Mouse (Mus musculus) erythroblast, embryonic 14.5 days (primary cell): ENCODE measurements around the gene Cyp20a1. TPM values are rescaled to one million over a fixed set of nuclear protein-coding genes. Genes with fewer than 3 reads are reported as not detected.

ENCODE experiments used
- H3K27me3 ChIP-seq: 2 replicates; pipeline ENCODE4 v1.6.1; 2012; ENCODE audit warnings: inconsistent platforms; ENCODE audit not compliant: control insufficient read depth
- H3K36me3 ChIP-seq: 2 replicates; pipeline ENCODE4 v1.6.1; 2012; ENCODE audit warnings: mild to moderate bottlenecking, inconsistent platforms; ENCODE audit not compliant: control insufficient read depth
- H3K4me1 ChIP-seq: 2 replicates; pipeline ENCODE4 v1.6.1; 2012; ENCODE audit warnings: inconsistent platforms; ENCODE audit not compliant: control insufficient read depth
- H3K4me3 ChIP-seq: replicated peaks from 2 replicates; pipeline ENCODE3; 2012; ENCODE audit warnings: moderate library complexity, mild to moderate bottlenecking, inconsistent platforms
- H3K9me3 ChIP-seq: 2 replicates; pipeline ENCODE4 v1.6.1; 2012; ENCODE audit warnings: low read length, inconsistent platforms, mixed read lengths; ENCODE audit not compliant: control insufficient read depth
- GATA1 ChIP-seq: IDR thresholded peaks from 2 replicates; pipeline ENCODE4 v1.6.1; 2012; ENCODE audit warnings: low read length, inconsistent platforms, mixed read lengths
- TAL1 ChIP-seq: IDR thresholded peaks from 3 replicates; pipeline ENCODE4 v1.6.1; 2012; ENCODE audit warnings: low read length, inconsistent platforms, mixed read lengths
- polyA plus RNA-seq: library from polyadenylated mRNA; stranded (reverse); fragments of >175 nt; gene quantifications from 2 replicates; pipeline ENCODE4 v1.2.3, GENCODE M21; 2012

The Cyp20a1 gene
- polyA plus RNA-seq, 1 experiment: 0.21 TPM

DNA sequence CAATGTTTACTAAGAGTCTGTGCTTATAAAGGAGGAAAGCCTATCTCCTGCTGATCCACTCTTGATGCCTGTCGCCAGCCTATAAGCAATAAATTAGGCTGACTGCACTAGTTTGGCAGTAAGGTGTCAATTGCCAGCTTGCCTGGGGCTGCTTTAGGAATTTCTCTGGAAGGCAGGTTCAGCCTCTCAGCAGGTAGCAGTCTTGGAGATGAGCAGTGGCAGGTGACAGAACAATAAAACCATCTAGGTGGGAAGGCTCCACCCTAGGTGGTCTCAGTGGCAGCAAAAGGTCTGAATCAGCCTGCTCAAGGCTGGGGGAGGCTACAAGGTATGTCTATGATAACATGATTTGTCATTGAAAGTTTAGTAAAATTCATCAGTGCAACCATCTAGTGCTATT lies 89.4 kb downstream of the Cyp20a1 start:
- Histone ChIP-seq H3K9me3 (no peaks in the 10 kb centered on the region), H3K36me3 (no peaks in the 10 kb centered on the region; the same call in 1 of the 2 replicates), H3K27me3 (no peaks in the 10 kb centered on the region), H3K4me3 (no peak overlapping the region), H3K4me1 (peaks cover 2% of the 10 kb centered on the region; the same call in 1 of the 2 replicates)
- TF ChIP-seq GATA1: no peak
- no peak for TF ChIP-seq TAL1

Other genes starting within 250 kb of the Cyp20a1 start
- 0.01 TPM in 2 replicates for gene Carf, start 245.1 kb upstream of the Cyp20a1 start, polyA plus RNA-seq
- gene Wdr12, start 244.7 kb upstream of the Cyp20a1 start, polyA plus RNA-seq: 0.08 and 0.29 TPM in 2 replicates
- 0.01 and 0.02 TPM in 2 replicates for gene Nbeal1, start 162.7 kb upstream of the Cyp20a1 start, polyA plus RNA-seq
- gene Abi2, start 66.3 kb downstream of the Cyp20a1 start, polyA plus RNA-seq: 0.01 and 0.27 TPM in 2 replicates
- gene Raph1, start 223.8 kb downstream of the Cyp20a1 start, polyA plus RNA-seq: under 0.01 and 0.13 TPM in 2 replicates